Mouse (Mus musculus): ENCODE data around the gene Soat1.
"Not testable (repeated sequence)": the region's sequence is repeated elsewhere in the genome, so short reads cannot be mapped to it uniquely, and the experiment has no call there.

Soat1 gene

DNA sequence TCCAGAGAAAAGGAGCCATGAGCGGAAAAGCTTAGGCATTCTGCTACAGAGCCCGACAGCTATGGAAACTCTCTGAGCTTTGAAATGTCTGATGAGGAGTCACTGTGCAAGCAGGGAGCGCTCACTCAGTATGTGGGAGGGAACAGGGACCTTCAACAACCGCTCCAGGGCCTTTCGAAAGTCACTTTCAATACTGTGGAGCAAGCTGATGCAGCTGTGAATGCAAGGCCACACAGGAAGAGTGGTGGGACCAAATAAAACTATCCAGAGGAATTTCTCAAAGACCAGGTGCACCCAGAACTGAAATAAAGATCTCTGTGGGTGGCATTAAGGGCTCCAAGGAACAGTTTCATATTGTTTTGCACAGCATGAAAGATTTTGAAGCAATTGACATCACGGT lies 51.3 kb downstream of the Soat1 start:
- no peak for DNase-seq

DNA sequence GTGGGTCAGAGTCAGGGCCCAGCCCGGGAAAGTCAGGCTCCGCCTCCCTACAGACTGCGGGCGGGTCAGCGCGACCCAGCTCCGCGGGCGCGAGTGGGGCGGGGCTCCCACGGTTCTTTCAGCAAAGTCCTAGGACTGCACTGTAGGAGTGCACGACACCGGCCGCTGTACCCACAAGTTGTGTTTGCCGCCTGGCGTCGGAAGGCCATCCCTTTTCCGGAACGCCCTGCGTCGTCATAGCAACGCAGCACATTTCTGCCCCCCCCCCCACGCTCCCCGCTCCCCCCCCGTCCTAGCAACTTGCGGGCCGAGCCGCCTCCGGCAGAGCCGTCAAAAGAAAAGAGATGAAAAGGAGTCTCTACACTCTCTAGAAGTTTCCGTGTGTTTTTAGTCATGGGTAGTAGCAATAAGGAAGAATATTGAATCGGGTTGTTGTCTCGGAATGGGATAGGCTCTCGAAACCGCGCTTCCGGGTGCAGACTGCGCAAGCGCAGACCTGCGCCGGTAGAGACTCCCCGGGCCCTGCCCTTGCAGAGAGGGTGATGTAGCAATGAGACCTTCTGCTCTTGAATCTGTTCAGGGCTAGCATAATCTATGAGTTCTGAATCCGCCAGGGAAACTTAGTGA lies 53.3 kb downstream of the Soat1 start, which contains the start of gene Axdnd1:
Gene Axdnd1, minus strand, starts transcription at position 489 of the 627 bp plus-strand sequence.
- DNase-seq: peak; percentile 88

DNA sequence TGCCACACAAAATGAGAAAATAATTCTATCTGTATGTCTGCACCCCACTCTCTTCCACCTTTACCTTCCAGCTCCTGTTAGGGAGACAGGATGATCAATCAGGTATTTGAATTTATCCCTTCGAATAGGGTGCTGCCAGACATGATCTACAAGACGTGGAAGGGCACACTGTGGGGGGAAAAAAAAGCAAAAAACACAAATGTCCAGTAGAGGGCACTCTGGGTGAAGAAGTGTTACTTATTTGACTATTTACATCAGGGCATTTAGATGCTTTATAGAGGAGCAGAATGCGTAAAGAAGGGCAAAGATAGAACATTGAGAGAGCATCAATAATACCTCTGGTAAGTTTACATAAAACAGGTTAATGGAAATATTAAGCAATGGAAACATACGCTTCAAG lies 56.0 kb downstream of the Soat1 start:
- DNase-seq: peak; percentile 18

DNA sequence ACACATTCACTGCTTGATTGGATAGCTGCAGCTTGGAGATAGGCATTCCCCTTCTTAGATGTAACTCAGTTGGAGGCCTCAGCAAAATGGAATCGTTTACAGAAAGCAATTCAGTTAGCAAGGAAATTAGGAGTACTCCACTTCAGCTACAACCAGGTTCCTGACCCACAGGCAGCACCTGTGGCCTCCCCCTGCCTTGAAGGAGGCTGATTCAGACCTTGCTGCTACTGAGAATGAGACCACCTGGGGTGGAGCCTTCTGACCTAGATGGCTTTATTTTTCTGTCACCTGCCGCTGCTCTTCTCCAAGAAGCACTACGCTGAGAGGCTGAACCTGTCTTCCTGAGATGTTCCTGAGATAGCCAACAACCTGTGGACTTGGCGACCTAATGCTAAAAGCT lies 65.6 kb downstream of the Soat1 start:
- DNase-seq: no peak

DNA sequence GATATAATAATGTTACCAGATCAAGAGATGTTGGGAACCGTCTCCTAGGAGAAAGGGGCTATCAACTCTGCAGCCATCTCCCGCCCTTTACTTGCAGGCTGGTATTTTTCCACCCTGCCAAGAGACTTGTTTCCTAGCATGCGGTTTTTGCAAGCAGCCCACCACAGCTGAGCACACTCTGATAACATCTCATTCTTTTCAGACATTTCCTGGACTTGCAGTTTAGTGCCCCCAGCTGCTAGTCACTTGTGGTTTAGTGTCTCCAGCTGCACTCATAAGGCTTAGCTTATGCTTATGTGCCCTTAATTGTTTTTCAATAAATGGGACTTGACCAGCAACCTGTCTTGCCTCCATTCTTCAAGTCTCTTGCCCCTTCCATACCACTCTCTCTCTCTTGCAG lies 66.1 kb downstream of the Soat1 start:
- no peak for DNase-seq

DNA sequence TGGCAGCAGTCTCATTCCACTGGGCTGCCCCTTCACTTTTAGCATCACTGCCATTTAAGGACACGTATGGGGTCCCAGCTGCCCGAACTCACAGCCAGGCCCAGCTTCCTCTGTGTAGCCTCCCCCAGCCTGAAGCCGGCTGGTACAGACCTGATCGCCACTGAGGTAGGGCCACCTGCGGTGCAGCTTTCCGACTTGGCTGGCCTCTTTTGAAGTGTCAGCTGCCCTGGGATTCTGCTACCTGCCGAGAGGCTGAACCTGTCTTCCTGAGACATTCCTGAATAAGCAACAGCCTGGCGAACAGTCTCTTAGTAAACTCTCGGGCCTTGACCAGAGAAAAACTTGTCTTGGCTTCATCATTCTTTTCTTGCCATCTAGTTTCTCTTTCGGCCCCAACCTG lies 70.9 kb downstream of the Soat1 start:
- no peak for DNase-seq

DNA sequence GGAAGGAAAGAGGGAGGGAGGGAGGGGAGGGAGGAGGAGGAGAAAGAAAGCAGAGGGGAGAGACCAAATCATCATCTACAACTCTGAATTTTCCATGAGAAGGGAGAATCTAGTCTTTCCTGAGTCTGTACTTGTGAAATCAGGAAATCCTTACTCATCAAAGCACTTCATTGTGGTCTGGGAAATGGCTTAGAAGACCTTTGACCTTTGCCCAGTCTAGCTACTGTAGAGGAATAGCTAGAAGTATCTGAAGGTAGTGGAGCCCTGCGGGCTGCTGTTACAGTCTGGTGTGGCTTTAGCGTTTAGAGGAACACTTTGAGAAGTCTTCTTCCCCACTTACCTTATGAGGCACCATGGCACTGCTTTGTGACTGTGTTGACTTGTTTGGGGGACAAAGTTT lies 71.6 kb downstream of the Soat1 start:
- peak; percentile 21 for DNase-seq

DNA sequence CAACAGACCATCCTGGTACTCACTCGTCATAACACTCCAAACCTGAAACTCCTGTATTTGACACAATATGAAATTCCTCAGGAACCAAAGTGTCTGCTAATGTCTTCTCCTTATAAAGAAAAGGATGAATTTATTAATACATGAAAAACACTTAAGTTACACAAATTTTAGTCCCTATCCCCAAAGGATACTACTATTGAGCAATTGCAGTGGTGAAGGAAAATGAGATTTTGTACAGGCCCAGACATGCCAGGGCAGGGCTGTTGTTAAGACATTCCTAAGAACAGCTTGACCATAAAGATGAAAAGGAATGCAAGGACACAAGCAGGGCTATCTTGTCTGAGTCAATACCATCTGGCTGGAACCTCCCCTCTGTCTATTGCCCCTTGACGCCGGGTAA lies 74.0 kb downstream of the Soat1 start:
- not testable (repeated sequence) for DNase-seq

DNA sequence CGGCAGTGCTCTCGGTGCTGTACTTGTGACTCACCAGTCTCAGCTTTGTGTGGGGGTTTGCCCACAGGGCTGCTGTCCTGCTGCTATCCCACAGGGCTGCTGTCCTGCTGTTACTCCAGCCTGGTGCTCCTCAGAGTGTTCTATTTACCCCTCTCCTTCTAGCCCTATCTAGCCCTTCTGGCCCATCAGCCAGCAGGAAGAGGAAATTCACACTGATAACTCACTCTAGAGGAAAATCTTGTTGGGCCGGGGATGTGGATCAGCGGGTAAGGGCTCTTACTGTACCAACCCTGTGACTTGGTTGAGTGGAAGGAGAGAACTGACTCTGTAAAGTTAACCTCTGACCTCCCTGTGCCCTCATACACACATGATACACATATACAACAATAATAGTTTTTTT lies 81.0 kb downstream of the Soat1 start:
- no peak for DNase-seq

DNA sequence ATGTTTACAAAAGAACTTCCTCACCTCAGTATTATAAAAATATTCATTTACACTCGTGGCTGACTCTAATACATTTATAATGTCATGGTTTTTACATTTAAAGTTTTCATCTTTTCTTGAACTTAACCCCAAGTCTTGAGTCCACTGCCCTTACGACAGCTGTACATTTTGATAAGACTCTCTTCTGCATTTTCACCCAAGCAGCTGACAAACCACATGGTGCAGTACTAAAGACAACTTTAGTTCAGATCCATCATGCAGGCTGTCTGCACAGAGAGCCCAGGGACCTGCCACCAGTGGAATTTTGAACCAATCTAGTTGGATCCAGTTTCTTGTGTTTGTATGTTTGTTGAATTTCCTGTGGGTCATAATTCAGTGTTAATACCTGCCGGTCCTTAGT lies 87.3 kb downstream of the Soat1 start:
- DNase-seq: no peak

DNA sequence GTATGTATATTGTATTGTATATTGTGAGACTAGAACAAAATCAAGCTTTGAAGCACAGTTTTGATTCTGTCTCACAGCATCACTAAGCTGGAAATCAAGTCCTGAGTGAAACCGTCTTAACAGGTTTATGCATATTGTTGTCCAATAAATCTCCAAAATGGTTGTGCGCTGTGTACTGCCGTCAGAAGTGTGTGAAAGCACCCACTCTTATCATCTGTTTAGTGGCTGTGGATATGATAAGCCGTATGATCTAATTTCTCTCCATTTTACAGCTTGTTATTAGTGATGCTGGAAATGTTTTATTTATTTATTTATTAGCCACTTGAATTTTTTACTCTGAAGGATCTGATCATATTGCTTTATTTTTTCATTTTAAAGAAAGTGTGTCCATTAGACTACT lies 87.9 kb downstream of the Soat1 start:
- no peak for DNase-seq

DNA sequence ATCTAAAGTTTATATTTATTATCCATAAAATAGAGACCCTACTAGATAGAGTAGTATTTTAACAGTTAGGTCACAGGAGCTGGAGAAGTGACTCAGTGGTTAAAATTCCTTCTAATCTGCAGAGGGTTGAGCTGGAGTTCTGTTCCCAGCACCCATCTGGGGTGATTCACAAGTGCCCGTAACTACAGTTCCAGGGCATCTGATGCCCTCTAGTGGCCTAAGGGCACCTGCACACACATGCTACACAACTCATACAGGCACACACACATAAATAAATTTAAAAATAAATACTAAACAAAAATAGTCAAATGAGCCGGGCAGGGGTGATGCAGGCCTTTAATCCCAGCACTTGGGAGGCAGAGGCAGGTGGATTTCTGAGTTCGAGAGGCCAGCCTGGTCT lies 92.9 kb downstream of the Soat1 start:
- no peak for DNase-seq
